Mouse (Mus musculus) hindbrain, embryonic 14.5 days (tissue): ENCODE results near the gene Tceal9. TPM values are rescaled to one million over a fixed set of nuclear protein-coding genes. Genes with fewer than 3 reads are reported as not detected.
"Not testable (repeated sequence)": the region's sequence is repeated elsewhere in the genome, so short reads cannot be mapped to it uniquely, and the experiment has no call there.

Experiments
- ATAC-seq: fragments of 200-750 bp; cut with Nextera tagmentation; 2 replicates; pipeline ENCODE4 v1.8.0; 2017; ENCODE audit warnings: moderate number of reproducible peaks, mild to moderate bottlenecking, moderate TSS enrichment, moderate library complexity; ENCODE audit not compliant: low FRiP score
- DNase-seq: peaks from one replicate; pipeline ENCODE4 v3.0.0-alpha.2; 2015; ENCODE audit warnings: low spot score
- H3K27ac ChIP-seq: fragments of 300-500 bp; sonication (generic); 2 replicates; pipeline ENCODE4 v1.5.1; 2014; ENCODE audit warnings: mild to moderate bottlenecking, moderate library complexity
- H3K27me3 ChIP-seq: fragments of 300-500 bp; sonication (generic); 2 replicates; pipeline ENCODE4 v1.6.1; 2014; ENCODE audit warnings: mild to moderate bottlenecking, low read length, mixed read lengths; ENCODE audit not compliant: control insufficient read depth, insufficient read depth
- H3K36me3 ChIP-seq: fragments of 300-500 bp; sonication (generic); replicated peaks from 2 replicates; pipeline ENCODE4 v1.6.1; 2014; ENCODE audit not compliant: control insufficient read depth, insufficient read depth
- H3K4me1 ChIP-seq: fragments of 300-500 bp; sonication (generic); replicated peaks from 2 replicates; pipeline ENCODE4 v1.6.1; 2014; ENCODE audit warnings: antibody characterized with exemption, low read length, mixed read lengths; ENCODE audit not compliant: control insufficient read depth, insufficient read depth
- H3K4me2 ChIP-seq: fragments of 300-500 bp; sonication (generic); replicated peaks from 2 replicates; pipeline ENCODE4 v1.6.1; 2014; ENCODE audit warnings: mild to moderate bottlenecking, moderate library complexity
- H3K4me3 ChIP-seq: fragments of 300-500 bp; sonication (generic); replicated peaks from 2 replicates; pipeline ENCODE4 v1.5.1; 2014; ENCODE audit warnings: mild to moderate bottlenecking, low read length
- H3K9ac ChIP-seq: fragments of 300-500 bp; sonication (generic); 2 replicates; pipeline ENCODE4 v1.6.1; 2014
- H3K9me3 ChIP-seq: fragments of 300-500 bp; sonication (generic); 2 replicates; pipeline ENCODE4 v1.6.1; 2016; ENCODE audit warnings: low read length; ENCODE audit not compliant: control insufficient read depth
- WGBS: fragments of 180-500 bp; shearing (Covaris S2); extraction: QIAGEN DNeasy Blood & Tissue Kit; methylation state at CpG from one replicate; pipeline ENCODE4 v1.1.7; 2014; 5-methylcytosine and 5-hydroxymethylcytosine counted together
- polyA plus RNA-seq: library from polyadenylated mRNA; unstranded; fragments of >200 nt; fragmentation: Nextera tagmentation; extraction: Ambion mirVana; gene quantifications from 2 replicates; pipeline ENCODE4 v1.2.1, GENCODE M21; 2014

Tceal9 gene
- polyA plus RNA-seq, 1 experiment from 2014 or later = 268 TPM

- no peaks in the 10 kb centered on the region for H3K9me3 ChIP-seq
- H3K27me3 ChIP-seq = no peaks in the 10 kb centered on the region
- H3K36me3 ChIP-seq = no peaks in the 10 kb centered on the region; the same call in 1 of the 2 replicates
- peaks cover 8% of the 10 kb centered on the region for H3K4me1 ChIP-seq
- DNase-seq = no peak
- no peak overlapping the region for H3K27ac ChIP-seq
- H3K9ac ChIP-seq = no peak overlapping the region
- 79% methylated on average over 5 of the region's 5 CpGs for WGBS
- H3K4me2 ChIP-seq = no peak overlapping the region
- ATAC-seq = no peak
- no peak overlapping the region for H3K4me3 ChIP-seq
These were observed 22.8 kb downstream of the Tceal9 start for GRCm38 (mm10) chrX:136267720-136268119.

DNA sequence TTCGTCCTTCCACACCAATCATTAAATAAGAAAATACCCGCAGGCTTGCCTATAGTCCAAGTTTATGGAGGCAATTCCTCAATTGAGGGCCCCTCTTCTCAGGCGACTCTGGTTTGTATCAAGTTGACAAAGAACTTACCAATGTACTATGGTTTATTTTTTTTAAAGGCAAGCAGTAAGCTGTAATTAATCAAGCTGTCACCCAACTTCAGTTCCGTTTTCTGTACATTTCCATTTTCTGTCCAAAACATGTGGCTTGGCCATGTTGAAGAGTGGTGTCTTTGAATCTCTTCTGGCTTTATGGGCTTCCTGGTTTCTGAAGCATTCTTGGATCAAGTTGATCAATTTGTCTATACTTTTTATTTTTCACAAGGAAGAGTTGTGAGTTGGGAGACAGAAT is 23.3 kb downstream of the Tceal9 start:
- WGBS = 81% methylated on average over 4 of the region's 4 CpGs
- ATAC-seq = no peak

DNA sequence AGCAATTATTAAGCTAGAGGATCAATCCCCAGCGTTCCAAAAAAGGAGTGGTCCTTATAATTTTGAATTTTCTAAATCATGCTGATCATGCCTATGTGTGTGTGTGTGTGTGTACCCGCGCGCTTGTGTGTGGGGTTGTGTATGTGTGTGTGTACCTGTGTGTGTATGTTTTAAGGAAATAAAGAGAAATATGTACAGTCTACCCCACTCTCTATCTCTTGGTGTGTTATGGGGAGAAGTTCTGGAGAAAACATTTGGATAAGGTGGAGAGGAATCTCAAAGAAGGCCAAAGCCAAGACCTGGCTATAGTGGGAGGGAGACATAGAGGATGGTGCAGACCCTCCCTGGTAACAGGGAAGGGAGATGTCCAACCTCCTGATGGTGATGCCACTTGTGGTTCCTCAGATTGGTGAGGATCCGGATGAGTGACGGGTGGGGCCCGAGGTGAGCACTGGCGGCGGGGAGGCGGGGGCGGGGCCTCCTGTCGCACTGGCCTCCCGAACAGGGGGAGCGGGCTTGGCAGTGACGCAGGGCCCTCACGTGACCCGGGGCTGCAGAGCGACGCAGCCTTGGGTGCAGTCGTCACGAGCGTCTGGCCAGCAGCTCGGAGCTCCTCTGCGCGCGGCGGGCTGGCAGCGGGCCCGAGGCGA is 25.0 kb downstream of the Tceal9 start, which contains the start of gene Bex3:
Gene Bex3 (plus strand): TSS at position 511 of the 650 bp plus-strand sequence.
- not testable (repeated sequence) for DNase-seq, H3K36me3 ChIP-seq, H3K9me3 ChIP-seq, H3K4me1 ChIP-seq, H3K27me3 ChIP-seq
- H3K4me3 ChIP-seq = peak within 1 kb of the TSS; percentile 41
- peak within 1 kb of the TSS; percentile 58 for H3K9ac ChIP-seq
- peak within 1 kb of the TSS; percentile 56 for H3K4me2 ChIP-seq
- WGBS = 74% methylated on average over 4 of the region's 30 CpGs
- peak; percentile 97 for ATAC-seq
- peak within 1 kb of the TSS; percentile 75 for H3K27ac ChIP-seq

More for the DNA sequence above, 23.3 kb downstream of the Tceal9 start:
- Histone ChIP-seq H3K9me3 (no peaks in the 10 kb centered on the region), H3K9ac (no peak overlapping the region), H3K4me3 (no peak overlapping the region), H3K4me2 (no peak overlapping the region), H3K27ac (no peak overlapping the region), H3K4me1 (peaks cover 8% of the 10 kb centered on the region), H3K36me3 (no peaks in the 10 kb centered on the region; the same call in 1 of the 2 replicates), H3K27me3 (no peaks in the 10 kb centered on the region)
- DNase-seq = no peak

DNA sequence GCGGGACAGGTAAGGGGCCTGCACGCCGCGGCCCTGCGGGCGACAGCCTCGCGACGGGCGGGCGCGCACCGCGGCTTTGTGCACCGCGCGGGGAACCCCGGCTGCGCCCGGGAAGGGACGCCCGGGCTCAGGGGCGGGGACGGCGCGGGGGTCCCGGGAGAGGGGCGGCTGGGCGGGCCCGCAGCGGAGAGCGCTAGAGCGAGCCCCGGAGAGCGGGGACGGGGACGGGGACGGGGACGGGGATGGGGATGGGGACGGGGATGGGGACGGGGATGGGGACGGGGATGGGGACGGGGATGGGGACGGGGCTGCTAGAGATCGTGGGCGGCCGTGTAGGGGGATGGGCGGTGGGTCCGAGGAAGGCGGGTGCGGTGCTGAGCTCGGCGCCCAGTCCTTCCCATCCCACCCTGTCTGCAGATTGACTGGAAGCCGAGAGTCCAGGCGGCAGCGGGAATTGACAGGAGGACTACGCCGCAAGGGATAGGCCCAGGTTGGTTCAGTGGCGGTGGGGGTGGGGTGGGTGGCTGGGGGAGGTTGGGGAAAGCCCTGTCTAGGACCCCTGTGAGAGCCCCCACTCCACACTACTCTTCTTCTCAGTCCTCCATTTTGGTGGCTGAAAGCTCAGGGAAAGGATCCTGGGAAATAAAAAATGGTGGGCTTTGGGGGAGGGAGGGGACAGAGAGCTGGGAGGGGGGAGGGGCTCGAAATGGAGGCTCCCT is 25.7 kb downstream of the Tceal9 start:
- not testable (repeated sequence) for H3K9me3 ChIP-seq, H3K36me3 ChIP-seq, H3K27me3 ChIP-seq, H3K4me1 ChIP-seq
- 19% methylated on average over 11 of the region's 60 CpGs for WGBS
- ATAC-seq (peak; percentile 59), DNase-seq (peak; percentile 55)
- peak overlapping the region; percentile 58 for H3K9ac ChIP-seq
- peak overlapping the region; percentile 56 for H3K4me2 ChIP-seq
- H3K4me3 ChIP-seq = peak overlapping the region; percentile 41
- H3K27ac ChIP-seq = peak overlapping the region; percentile 75

GRCm38 (mm10) chrX:136274542-136274941 is 29.7 kb downstream of the Tceal9 start:
- no peak for DNase-seq

DNA sequence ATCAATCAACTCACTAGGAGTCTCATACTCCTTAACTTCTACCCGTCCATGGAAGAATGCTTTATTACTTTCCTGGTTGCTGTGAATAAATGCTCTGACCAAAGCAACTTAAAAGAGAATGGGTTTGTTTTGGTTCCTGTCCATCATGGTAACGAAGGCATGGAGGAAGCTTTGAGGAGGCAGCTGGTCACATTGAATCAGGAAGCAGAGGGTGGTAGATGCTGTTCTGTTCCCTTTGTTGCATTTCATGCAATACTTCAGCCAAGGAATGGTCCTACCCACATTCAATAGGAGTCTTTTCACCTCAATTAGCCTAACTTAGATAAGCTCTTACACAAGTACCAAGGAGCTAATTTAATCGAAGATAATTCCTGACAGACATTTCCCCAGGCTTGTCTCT is 30.5 kb downstream of the Tceal9 start:
- Histone ChIP-seq H3K4me3 (no peak overlapping the region), H3K4me1 (peaks cover 8% of the 10 kb centered on the region), H3K9ac (no peak overlapping the region), H3K27ac (no peak overlapping the region), H3K9me3 (no peaks in the 10 kb centered on the region), H3K36me3 (no peaks in the 10 kb centered on the region; the same call in 1 of the 2 replicates), H3K27me3 (no peaks in the 10 kb centered on the region), H3K4me2 (no peak overlapping the region)
- no peak for ATAC-seq
- DNase-seq = no peak
- WGBS = 33% methylated on average over 3 of the region's 3 CpGs

More at GRCm38 (mm10) chrX:136274542-136274941, 29.7 kb downstream of the Tceal9 start:
- no peak overlapping the region for H3K27ac ChIP-seq
- no peaks in the 10 kb centered on the region for H3K27me3 ChIP-seq
- no peak overlapping the region for H3K4me2 ChIP-seq
- peaks cover 8% of the 10 kb centered on the region for H3K4me1 ChIP-seq
- H3K4me3 ChIP-seq = no peak overlapping the region
- no peaks in the 10 kb centered on the region; the same call in 1 of the 2 replicates for H3K36me3 ChIP-seq
- no peak overlapping the region for H3K9ac ChIP-seq
- ATAC-seq = no peak
- WGBS = 19% methylated on average over 3 of the region's 3 CpGs
- H3K9me3 ChIP-seq = no peaks in the 10 kb centered on the region

- no peak for ATAC-seq
- DNase-seq = no peak
These were observed 32.7 kb downstream of the Tceal9 start for GRCm38 (mm10) chrX:136277577-136277976.

GRCm38 (mm10) chrX:136278401-136278800 is 33.5 kb downstream of the Tceal9 start:
- H3K4me2 ChIP-seq = no peak overlapping the region
- DNase-seq = no peak
- no peak for ATAC-seq

More at GRCm38 (mm10) chrX:136277577-136277976, 32.7 kb downstream of the Tceal9 start:
- WGBS = 88% methylated on average over 7 of the region's 7 CpGs
- H3K9ac ChIP-seq = no peak overlapping the region
- H3K9me3 ChIP-seq = no peaks in the 10 kb centered on the region
- no peak overlapping the region for H3K27ac ChIP-seq
- H3K27me3 ChIP-seq = no peaks in the 10 kb centered on the region
- H3K4me2 ChIP-seq = no peak overlapping the region
- no peak overlapping the region for H3K4me3 ChIP-seq
- H3K36me3 ChIP-seq = no peaks in the 10 kb centered on the region
- H3K4me1 ChIP-seq = no peaks in the 10 kb centered on the region

DNA sequence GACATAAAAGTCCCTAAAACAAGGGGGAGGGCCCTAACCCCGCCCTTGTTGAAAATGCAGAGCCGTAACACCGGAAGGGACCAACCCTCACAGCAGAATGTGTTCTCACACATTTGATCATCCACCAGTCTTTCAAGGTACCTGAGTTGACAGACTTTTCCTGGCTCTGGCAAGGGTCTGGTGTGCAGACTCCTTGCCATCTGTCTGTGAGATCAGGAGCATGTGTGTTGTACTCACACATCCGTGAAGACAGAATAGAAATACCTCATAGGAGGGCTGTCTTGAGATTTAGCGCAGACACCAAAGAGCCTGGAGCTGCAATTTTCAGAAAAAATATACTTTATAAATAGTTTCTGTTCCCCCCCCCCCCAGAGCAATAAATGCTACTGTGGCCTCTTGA is 34.5 kb downstream of the Tceal9 start:
- Histone ChIP-seq H3K9ac (no peak overlapping the region), H3K4me1 (no peaks in the 10 kb centered on the region), H3K4me3 (no peak overlapping the region), H3K27ac (no peak overlapping the region), H3K4me2 (no peak overlapping the region), H3K27me3 (no peaks in the 10 kb centered on the region), H3K9me3 (no peaks in the 10 kb centered on the region), H3K36me3 (no peaks in the 10 kb centered on the region)
- ATAC-seq (no peak), DNase-seq (no peak)
- 76% methylated on average over 5 of the region's 5 CpGs for WGBS

More at GRCm38 (mm10) chrX:136278401-136278800, 33.5 kb downstream of the Tceal9 start:
- Histone ChIP-seq H3K9ac (no peak overlapping the region), H3K27me3 (no peaks in the 10 kb centered on the region), H3K9me3 (no peaks in the 10 kb centered on the region), H3K4me3 (no peak overlapping the region), H3K27ac (no peak overlapping the region), H3K36me3 (no peaks in the 10 kb centered on the region), H3K4me1 (no peaks in the 10 kb centered on the region)
